Mouse (Mus musculus) ovary, postnatal 36 days (tissue): ENCODE results near the gene Phldb1.

ENCODE experiments used
- DNase-seq: peaks from one replicate; pipeline ENCODE4 v3.0.0; 2022; ENCODE audit warnings: low spot score, mixed read lengths

The Phldb1 gene

GRCm38 (mm10) chr9:44726431-44727146, 8.4 kb downstream of the Phldb1 start:
- DNase-seq = no peak

DNA sequence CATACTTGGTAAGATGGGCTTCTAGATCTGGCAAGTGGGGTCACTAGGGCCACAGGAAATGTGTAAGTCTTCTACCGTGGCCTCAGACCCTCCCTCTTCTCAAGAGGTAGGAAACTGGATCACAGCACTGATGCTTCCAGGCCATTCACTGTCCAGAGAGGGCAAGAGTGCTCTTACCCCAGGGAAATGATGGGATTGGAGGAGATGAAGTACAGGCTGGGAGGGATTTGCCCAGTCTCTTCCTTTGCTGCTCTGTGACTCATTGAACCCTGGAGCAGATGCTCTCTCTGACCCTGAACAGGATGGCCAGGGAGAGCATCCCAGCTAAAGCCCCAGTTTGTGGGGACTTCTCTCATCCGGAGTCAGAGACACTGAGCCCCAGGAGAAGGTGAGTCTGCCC, 10.3 kb downstream of the Phldb1 start:
- no peak for DNase-seq

- DNase-seq = peak; percentile 61
Measured at GRCm38 (mm10) chr9:44724223-44724622, 10.8 kb downstream of the Phldb1 start.

DNA sequence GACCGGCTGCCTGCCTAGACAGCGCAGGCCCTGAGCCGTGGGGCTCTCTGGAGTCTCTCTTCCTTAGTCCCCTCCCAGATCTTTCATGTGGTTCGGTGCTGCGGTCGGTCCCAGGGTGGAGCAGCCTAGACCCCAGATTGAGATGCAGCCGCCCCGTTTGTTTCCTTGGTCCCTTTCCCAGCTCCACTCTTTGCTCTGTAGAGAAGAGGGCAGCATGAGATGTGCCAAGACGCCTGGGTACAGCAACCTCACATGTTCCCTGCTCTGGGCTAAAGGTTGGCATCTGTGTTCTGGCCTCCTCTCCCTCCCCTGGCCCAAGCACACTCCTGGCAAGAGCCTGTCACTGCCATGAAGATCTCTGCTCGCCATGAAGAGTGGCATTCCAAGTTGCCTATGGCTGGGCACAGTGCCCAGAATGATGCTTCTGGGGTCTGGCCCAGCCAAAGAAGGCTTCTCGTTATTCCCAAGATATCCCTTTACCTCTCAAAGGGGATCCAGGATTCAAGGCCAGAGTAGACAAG, 11.4 kb downstream of the Phldb1 start:
- no peak for DNase-seq

GRCm38 (mm10) chr9:44723008-44723407, 12.0 kb downstream of the Phldb1 start:
- DNase-seq = no peak

DNA sequence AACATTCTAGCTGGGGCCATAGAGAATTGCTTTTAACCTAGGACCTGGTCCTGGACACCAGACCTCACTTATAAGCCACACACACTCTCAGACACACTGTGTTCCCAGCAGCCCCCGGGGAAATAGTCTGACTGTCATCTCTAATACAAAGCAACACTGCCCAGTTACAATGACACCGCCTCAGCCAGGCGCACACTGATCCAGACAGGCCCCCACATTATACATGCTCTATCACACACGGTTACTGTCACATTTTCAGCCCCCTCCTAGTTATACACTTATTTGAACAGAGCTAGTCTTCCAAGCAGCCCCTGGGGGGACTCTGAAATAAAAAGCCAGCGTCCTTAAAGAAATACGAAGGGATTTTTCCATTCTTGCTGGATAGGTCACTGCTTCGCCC, 12.4 kb downstream of the Phldb1 start:
- DNase-seq = no peak

GRCm38 (mm10) chr9:44721877-44722186, 13.2 kb downstream of the Phldb1 start:
- no peak for DNase-seq

- DNase-seq = peak; percentile 92
Measured at GRCm38 (mm10) chr9:44721154-44721876, 13.7 kb downstream of the Phldb1 start.

- no peak for DNase-seq
Measured at GRCm38 (mm10) chr9:44720358-44721153, 14.4 kb downstream of the Phldb1 start.

GRCm38 (mm10) chr9:44719632-44720357, 15.2 kb downstream of the Phldb1 start:
- DNase-seq = no peak

DNA sequence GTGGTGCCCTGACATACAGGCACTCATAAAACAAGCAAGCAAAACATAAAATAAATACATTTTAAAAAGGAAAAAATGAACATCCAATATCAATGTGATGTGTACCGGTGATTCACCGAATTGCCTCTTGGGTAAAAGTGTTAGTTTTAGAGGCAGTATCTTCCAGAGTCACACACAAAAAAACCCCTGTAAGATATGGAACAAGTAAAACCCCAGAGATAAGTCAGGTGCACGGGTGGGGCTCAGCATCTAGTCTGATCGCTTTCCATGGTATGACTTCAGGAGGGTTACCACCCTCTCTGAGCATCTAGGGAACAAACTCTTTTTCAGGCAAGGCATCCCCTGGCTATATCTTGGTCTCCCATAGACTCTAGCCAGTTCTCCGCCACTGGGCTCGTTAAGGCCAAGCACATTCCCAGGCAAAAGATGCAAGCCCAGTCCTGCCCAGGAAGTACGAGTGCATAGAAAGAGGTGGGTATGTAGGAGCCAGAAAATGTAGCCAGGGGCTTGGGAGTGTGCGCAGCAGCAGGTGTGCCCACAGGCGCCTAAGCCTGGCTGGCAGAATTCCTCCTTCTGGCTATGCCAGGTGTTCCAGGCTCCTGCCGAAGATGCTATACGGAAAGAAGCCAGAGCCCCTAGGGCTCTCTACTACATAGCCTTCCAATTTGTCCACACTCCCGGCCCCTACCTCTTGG, 15.9 kb downstream of the Phldb1 start:
- no peak for DNase-seq

DNA sequence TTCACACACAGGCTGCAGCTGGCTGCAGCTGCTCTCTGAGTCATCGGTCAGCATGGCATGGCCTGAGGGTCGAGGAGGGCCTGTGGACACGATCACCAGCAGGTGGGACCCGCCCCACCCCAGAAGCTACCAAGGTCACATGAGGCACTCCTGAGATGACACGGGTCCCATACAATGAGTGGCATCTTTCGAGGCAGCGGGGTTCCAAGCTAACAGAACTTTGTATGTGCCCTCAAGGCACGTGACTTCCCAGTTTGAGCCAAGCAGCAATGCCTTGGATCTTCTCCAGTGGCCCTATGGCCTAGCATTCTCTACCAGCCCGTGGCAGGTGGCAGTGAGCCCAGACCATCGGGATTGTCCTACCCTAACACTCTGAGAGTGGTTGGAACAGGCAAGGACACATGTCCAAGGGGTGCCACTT, 17.2 kb downstream of the Phldb1 start:
- peak; percentile 45 for DNase-seq

- no peak for DNase-seq
Measured at GRCm38 (mm10) chr9:44716997-44717821, 17.8 kb downstream of the Phldb1 start.

DNA sequence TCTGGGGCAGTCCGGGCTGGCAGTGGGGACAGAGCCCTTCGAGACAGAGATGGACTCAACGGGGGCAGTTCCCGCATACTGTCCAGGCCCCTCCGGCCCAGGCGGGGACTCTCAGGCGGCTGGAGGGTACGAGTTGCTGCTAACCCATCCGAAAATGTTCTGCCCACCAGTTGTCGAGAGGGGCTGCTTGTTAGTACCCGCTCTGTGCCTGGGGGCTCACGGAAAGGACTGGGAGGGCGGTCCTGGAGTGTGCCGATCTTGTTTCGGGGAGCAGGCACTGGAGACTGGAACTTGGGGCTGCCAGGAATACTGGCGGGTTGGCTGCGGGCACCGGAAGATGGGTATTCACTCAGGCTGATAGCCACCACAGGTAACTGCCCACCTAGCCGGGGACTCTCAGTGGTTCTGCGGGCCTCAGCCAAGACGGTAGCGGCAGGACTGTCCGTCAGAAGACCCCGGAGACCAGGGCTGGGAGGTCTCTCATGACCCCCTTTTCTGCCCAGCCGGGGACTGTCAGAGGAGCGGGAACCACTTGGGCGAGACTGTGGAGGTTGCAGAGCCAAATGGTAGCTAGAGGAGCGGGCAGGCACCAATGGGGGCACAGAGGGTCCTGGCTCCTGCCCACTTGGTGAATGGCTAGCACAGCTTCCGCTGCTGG, 19.2 kb downstream of the Phldb1 start:
- DNase-seq = no peak

GRCm38 (mm10) chr9:44715109-44715508, 19.9 kb downstream of the Phldb1 start:
- no peak for DNase-seq

DNA sequence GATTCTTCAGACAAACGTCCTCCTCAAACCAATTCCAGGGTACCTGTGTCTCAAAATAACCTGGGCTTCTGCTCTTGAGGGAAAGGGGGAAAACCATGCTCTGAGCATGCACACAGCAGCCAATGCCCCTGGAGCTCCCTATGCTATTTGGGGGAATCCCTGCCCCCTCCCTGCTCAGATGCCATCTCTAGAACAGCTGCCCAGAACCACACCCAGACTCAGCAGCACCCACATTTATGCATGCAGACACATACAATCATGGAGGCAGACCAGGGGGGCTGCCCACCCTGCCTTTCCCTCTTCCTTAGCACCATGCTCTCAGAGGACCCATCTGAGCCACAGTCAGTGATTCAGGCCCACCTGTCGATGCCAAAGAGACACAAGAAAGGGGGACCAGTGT, 21.4 kb downstream of the Phldb1 start:
- no peak for DNase-seq

DNA sequence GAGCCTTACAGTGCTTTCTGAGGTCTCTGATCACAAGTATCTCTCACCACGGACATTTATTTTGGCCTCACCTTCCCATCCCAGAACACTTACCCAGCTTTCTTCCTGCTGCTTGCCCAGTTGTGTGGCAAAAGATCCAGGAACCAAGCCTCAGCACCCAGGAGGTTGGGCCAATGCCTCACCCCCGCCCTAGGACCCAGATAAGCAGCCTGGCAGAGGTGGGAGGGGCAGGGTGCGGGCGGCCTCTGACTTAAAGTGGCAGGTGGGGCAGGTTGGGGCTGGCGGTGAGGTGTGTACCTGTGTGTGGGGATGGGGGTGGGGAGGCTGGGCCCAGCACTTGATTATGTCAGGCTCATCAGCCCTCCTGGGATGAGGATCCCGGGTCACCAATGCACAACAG, 21.9 kb downstream of the Phldb1 start:
- DNase-seq = no peak

DNA sequence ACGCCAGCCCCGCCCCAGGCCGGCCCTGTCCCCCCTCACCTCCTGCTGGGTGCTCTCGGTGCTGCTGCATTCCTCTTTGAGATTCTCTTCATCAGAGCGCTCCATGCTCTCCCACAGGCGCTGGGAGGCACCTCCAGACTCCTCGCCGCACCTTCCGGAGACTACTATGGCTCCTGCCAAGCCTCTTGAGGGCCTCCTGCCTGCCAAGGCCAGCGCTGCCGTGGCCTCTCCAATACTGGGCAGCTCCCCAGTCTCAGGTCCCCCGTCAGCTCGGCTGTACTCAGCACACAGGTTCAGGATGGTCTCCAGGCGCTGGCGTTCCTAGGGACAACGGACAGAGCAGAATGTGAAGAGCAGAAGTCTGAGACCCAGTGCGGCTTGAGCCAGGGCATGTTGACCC, 23.4 kb downstream of the Phldb1 start:
- no peak for DNase-seq

DNA sequence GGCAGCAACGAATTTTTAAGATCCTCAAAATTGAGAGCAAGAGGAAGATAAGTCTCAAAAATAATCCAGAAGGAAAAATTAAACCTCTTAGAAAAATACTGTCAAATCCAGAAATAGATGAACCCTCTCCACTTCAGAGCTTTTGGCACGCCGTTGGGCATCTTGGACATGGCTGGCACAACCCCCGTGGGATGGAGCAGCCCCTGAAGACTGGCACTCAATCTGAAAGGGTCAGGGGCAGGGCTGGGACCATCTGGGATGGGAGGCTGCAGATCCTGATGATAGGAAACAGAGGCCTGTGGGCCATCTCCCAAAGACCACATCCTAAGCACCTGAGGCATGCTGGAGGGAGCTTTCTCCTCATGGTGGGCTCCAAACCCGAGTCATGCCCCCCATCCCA, 24.8 kb downstream of the Phldb1 start:
- no peak for DNase-seq

- DNase-seq = no peak
Measured at GRCm38 (mm10) chr9:44709600-44709999, 25.4 kb downstream of the Phldb1 start.
